Mouse (Mus musculus): ENCODE measurements at regions not wholly inside any gene's neighbourhood (a gene's known extent, or its start where the extent isn't known, plus 50 kb on each side); places are given as distances from the start of the nearest gene placed in this dataset.

DNA sequence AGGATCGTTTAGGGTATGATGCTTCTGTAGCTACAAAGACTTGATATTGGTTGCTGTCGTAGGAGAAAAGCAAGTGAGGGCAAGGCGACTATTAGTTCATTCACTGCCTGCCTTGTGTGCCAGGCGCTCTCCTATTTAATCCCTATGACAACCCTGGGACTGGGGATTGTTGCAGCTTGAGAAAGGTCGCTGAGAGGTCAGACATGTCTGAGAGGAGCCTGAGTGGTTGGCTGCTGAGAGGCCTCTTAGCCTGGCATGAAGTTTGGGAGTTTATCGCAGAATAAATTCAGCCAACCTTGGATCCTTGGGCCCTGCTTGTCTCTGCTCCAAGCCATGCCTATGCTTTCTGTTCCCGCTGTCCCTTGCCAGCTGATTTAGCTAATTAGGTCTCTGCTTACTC is 65.9 kb upstream of the Gjb5 start:
- no peaks in the 10 kb centered on the region; the same call in 1 of the 2 replicates for H3K4me1 ChIP-seq (ENCODE audit: control insufficient read depth, insufficient read depth, low read length)
- no peak overlapping the region for H3K27ac ChIP-seq (ENCODE audit: low read depth, low read length)
- 72% methylated on average over 7 of the region's 7 CpGs for WGBS
- H3K9ac ChIP-seq (ENCODE audit: low read length) = no peak overlapping the region
- H3K4me3 ChIP-seq (ENCODE audit: low read depth, low read length) = no peak overlapping the region
- no peak overlapping the region for H3K4me2 ChIP-seq (ENCODE audit: low read depth)
- H3K27me3 ChIP-seq (ENCODE audit: control insufficient read depth, insufficient read depth, low read length) = no peaks in the 10 kb centered on the region
- ATAC-seq (ENCODE audit: insufficient read depth, low FRiP score, low TSS enrichment) = no peak
- no peaks in the 10 kb centered on the region for H3K9me3 ChIP-seq (ENCODE audit: control insufficient read depth, low read length)
- DNase-seq (ENCODE audit: low spot score) = no peak
- H3K36me3 ChIP-seq (ENCODE audit: control insufficient read depth, insufficient read depth, low read length) = no peaks in the 10 kb centered on the region

DNA sequence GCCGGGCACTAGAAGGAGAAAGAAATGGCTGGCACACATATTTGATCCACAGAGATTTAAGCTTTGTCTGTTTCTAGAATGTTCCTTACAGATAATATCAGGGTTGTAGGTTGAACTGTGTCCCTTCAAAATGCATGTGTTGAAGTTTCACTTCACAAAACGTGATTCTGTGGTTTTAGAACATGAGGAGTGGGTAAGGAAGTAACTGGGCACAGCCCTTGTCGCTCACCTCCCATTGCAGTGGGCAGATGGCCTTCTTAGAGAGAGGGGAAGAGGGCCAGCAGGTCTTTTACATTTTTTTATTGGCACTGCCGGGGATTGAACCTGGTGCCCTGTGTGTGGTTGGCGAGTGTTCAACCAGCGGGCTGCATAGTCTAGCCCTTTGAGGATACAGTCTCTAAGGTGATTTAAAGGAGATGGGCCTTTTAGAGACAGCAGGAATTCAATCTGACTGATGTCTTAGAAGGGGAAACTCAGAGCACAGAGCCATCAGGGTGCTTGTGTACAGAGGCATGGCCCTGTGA is 64.0 kb upstream of the Gjb5 start:
- H3K4me2 ChIP-seq (ENCODE audit: low read depth) = no peak overlapping the region
- no peak overlapping the region for H3K27ac ChIP-seq (ENCODE audit: low read depth, low read length)
- H3K9me3 ChIP-seq (ENCODE audit: control insufficient read depth, low read length) = no peaks in the 10 kb centered on the region
- 92% methylated on average over 6 of the region's 6 CpGs for WGBS
- H3K9ac ChIP-seq (ENCODE audit: low read length) = no peak overlapping the region
- no peak overlapping the region for H3K4me3 ChIP-seq (ENCODE audit: low read depth, low read length)
- no peaks in the 10 kb centered on the region for H3K27me3 ChIP-seq (ENCODE audit: control insufficient read depth, insufficient read depth, low read length)
- ATAC-seq (ENCODE audit: insufficient read depth, low FRiP score, low TSS enrichment) = no peak
- H3K4me1 ChIP-seq (ENCODE audit: control insufficient read depth, insufficient read depth, low read length) = peaks cover 3% of the 10 kb centered on the region; the same call in 1 of the 2 replicates
- no peak for DNase-seq (ENCODE audit: low spot score)
- H3K36me3 ChIP-seq (ENCODE audit: control insufficient read depth, insufficient read depth, low read length) = no peaks in the 10 kb centered on the region

DNA sequence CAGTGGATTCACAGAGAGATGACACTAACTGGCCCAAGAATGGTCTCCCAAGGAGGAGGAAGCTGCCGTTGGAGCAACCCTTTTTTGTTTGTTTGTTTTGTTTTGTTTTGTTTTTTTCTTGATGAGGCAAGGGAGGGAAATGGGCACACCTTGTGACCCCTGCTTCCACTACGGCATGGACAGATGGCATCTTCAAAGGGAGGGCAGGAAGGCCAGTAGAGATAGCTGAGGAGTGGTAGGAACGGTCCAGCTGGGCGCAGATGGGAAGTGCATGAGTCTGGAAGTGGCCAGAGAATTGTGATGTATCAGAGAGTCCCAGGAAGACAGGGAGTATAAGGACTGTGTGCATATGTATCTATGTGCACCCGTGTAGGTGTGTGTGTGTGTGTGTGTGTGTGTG is 63.1 kb upstream of the Gjb5 start:
- H3K27ac ChIP-seq (ENCODE audit: low read depth, low read length) = no peak overlapping the region
- DNase-seq (ENCODE audit: low spot score) = no peak
- no peak overlapping the region for H3K9ac ChIP-seq (ENCODE audit: low read length)
- 82% methylated on average over 5 of the region's 5 CpGs for WGBS
- ATAC-seq (ENCODE audit: insufficient read depth, low FRiP score, low TSS enrichment) = no peak
- H3K4me1 ChIP-seq (ENCODE audit: control insufficient read depth, insufficient read depth, low read length) = peaks cover 3% of the 10 kb centered on the region; the same call in 1 of the 2 replicates
- H3K4me2 ChIP-seq (ENCODE audit: low read depth) = no peak overlapping the region
- no peaks in the 10 kb centered on the region for H3K27me3 ChIP-seq (ENCODE audit: control insufficient read depth, insufficient read depth, low read length)
- no peaks in the 10 kb centered on the region for H3K36me3 ChIP-seq (ENCODE audit: control insufficient read depth, insufficient read depth, low read length)
- H3K4me3 ChIP-seq (ENCODE audit: low read depth, low read length) = no peak overlapping the region
- H3K9me3 ChIP-seq (ENCODE audit: control insufficient read depth, low read length) = no peaks in the 10 kb centered on the region

DNA sequence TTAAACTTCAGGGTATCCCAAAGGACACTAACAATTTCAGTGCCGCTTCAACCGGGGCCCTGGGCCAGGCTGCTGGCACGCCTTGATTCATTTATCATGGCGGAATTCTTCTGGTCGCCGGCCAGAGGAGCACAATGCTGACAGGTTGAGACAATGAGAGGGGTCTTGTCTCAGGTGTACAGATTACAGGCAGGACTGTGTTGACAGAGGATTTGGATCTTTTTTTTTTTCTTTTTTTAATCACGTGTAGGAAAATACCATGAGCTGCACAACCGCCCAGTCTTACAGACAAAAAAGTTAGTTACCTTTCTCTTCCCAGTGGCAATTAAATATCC is 61.8 kb upstream of the Gjb5 start:
- peak overlapping the region; percentile 85 for H3K27ac ChIP-seq (ENCODE audit: low read depth, low read length)
- H3K27me3 ChIP-seq (ENCODE audit: control insufficient read depth, insufficient read depth, low read length) = no peaks in the 10 kb centered on the region
- no peaks in the 10 kb centered on the region for H3K9me3 ChIP-seq (ENCODE audit: control insufficient read depth, low read length)
- no peaks in the 10 kb centered on the region for H3K36me3 ChIP-seq (ENCODE audit: control insufficient read depth, insufficient read depth, low read length)
- no peak overlapping the region for H3K9ac ChIP-seq (ENCODE audit: low read length)
- DNase-seq (ENCODE audit: low spot score) = no peak
- H3K4me1 ChIP-seq (ENCODE audit: control insufficient read depth, insufficient read depth, low read length) = peaks cover 3% of the 10 kb centered on the region; the same call in 1 of the 2 replicates
- no peak overlapping the region for H3K4me3 ChIP-seq (ENCODE audit: low read depth, low read length)
- 33% methylated on average over 8 of the region's 8 CpGs for WGBS
- peak overlapping the region; percentile 23; the same call in 1 of the 2 replicates for H3K4me2 ChIP-seq (ENCODE audit: low read depth)
- peak; percentile 54; the same call in 1 of the 2 replicates for ATAC-seq (ENCODE audit: insufficient read depth, low FRiP score, low TSS enrichment)

DNA sequence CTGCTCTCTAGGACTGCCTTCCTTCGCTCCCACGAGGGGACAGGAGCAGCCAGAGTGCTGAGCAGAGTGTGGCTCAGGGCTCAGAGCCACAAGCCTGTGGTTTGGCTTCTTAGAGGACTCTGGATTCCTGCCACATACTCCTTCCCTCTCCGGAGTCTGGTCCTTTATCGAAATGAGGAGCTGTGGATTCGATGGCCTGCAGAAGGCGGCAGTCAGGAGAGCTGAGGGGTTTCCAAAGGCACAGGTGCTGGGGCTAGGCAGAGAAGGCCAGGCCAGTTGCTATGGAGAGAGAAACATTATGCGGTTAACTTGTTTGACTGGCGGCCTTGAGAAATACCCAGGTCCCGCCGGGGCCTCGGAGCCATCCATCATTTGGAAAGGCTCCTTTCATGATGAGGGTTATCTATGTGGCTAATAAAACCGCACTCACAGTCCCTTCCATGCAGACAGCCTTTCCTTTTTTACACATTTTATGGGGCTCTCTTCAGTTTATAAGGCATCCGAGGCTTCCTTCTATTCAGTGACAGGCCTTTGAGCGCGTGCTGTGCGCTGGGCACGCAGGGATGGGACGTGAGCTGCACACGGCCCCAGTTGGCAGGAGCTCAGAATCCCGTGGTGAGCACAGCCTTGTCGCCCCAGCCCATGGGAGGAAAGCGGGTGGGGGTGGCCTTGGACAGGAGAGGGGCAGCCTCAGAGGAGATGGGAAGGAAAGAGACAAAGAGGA is 61.2 kb upstream of the Gjb5 start:
- DNase-seq (ENCODE audit: low spot score) (peak; percentile 79), ATAC-seq (ENCODE audit: insufficient read depth, low FRiP score, low TSS enrichment) (peak; percentile 88)
- H3K36me3 ChIP-seq (ENCODE audit: control insufficient read depth, insufficient read depth, low read length) = no peaks in the 10 kb centered on the region
- WGBS = 13% methylated on average over 22 of the region's 22 CpGs
- H3K27me3 ChIP-seq (ENCODE audit: control insufficient read depth, insufficient read depth, low read length) = no peaks in the 10 kb centered on the region
- no peak overlapping the region for H3K4me3 ChIP-seq (ENCODE audit: low read depth, low read length)
- H3K27ac ChIP-seq (ENCODE audit: low read depth, low read length) = peak overlapping the region; percentile 85
- peaks cover 3% of the 10 kb centered on the region; the same call in 1 of the 2 replicates for H3K4me1 ChIP-seq (ENCODE audit: control insufficient read depth, insufficient read depth, low read length)
- H3K9me3 ChIP-seq (ENCODE audit: control insufficient read depth, low read length) = no peaks in the 10 kb centered on the region
- no peak overlapping the region for H3K9ac ChIP-seq (ENCODE audit: low read length)
- peak overlapping the region; percentile 23; the same call in 1 of the 2 replicates for H3K4me2 ChIP-seq (ENCODE audit: low read depth)

DNA sequence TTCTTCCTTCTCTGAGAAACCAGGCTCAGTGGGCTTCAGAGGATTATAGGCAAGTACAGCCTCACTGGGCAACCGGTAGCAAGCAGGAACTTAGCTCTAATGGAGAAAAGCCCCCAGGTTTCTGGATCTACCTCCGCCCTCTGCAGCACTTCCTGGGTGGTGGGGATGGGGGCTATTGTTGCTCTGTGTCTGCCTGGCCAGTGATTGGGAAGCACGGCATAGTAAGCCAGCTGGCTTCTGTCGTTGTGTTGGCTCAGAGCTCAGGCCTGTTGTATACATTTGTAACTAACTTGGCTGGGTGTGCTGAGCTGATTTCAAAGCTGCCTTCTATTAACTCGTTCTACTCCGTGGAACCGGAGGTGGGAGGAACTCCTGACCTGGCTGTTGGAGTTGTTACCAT is 58.9 kb upstream of the Gjb5 start:
- ATAC-seq (ENCODE audit: insufficient read depth, low FRiP score, low TSS enrichment) (no peak), DNase-seq (ENCODE audit: low spot score) (no peak)
- no peak overlapping the region for H3K27ac ChIP-seq (ENCODE audit: low read depth, low read length)
- H3K9ac ChIP-seq (ENCODE audit: low read length) = no peak overlapping the region
- no peak overlapping the region for H3K4me2 ChIP-seq (ENCODE audit: low read depth)
- H3K9me3 ChIP-seq (ENCODE audit: control insufficient read depth, low read length) = no peaks in the 10 kb centered on the region
- peaks cover 3% of the 10 kb centered on the region; the same call in 1 of the 2 replicates for H3K4me1 ChIP-seq (ENCODE audit: control insufficient read depth, insufficient read depth, low read length)
- no peak overlapping the region for H3K4me3 ChIP-seq (ENCODE audit: low read depth, low read length)
- no peaks in the 10 kb centered on the region for H3K27me3 ChIP-seq (ENCODE audit: control insufficient read depth, insufficient read depth, low read length)
- no peaks in the 10 kb centered on the region for H3K36me3 ChIP-seq (ENCODE audit: control insufficient read depth, insufficient read depth, low read length)
- 65% methylated on average over 7 of the region's 7 CpGs for WGBS

DNA sequence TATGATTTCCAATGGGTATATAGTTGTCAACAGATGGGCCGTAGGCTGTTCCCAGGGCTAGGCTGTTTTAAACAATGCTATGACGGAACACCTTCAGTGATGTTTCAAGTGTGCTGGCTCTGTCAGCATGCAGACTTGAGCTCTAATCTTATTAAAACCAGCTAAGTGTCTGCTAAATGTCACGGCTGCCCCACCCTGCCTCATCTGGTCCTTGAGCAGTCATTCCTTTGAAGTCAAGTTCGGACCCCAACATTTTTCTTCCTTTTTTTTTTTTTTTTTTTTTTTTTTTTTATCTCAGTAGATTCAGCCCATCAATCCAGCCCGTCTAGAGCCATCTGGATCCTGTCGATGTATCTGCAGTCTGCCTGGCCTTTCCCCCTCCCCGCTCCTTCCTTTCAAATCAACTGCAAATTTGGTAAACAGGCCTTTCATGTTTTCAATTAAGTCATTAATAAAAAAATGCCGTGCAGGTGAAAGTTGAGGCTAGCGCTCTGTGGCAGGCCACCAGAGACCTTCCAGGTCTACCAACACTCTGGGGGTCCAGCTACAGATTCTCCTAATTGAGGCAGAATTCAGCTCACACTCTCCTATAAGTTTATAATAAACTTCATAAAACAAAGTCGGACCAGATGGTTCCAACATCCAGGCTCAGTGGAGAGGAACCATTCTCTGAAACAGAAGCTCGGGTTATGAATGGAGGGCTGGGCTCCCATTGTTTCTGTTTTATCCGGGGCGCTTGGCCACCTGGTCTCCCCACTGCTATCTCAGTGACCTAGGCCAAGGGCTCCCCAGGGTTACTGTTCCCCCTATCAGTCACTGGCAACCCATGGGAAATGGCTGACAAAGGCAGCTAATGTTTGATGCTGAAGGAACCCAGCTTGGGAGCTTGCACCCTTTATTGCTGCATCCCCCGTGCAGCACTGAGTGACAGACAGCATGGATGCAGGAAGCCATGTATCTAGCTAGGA is 56.3 kb upstream of the Gjb5 start:
- Histone ChIP-seq H3K27me3 (ENCODE audit: control insufficient read depth, insufficient read depth, low read length) (no peaks in the 10 kb centered on the region), H3K4me1 (ENCODE audit: control insufficient read depth, insufficient read depth, low read length) (peaks cover 3% of the 10 kb centered on the region; the same call in 1 of the 2 replicates), H3K4me2 (ENCODE audit: low read depth) (no peak overlapping the region), H3K27ac (ENCODE audit: low read depth, low read length) (no peak overlapping the region), H3K4me3 (ENCODE audit: low read depth, low read length) (no peak overlapping the region), H3K36me3 (ENCODE audit: control insufficient read depth, insufficient read depth, low read length) (no peaks in the 10 kb centered on the region), H3K9ac (ENCODE audit: low read length) (no peak overlapping the region), H3K9me3 (ENCODE audit: control insufficient read depth, low read length) (no peaks in the 10 kb centered on the region)
- ATAC-seq (ENCODE audit: insufficient read depth, low FRiP score, low TSS enrichment) = 0 out of 2 replicates have a peak, but pooled peaks have one; percentile 5
- peak; percentile 30 for DNase-seq (ENCODE audit: low spot score)
- 48% methylated on average over 14 of the region's 14 CpGs for WGBS
